Mouse (Mus musculus): ENCODE results near the gene Rasgef1b. TPM values are rescaled to one million over a fixed set of nuclear protein-coding genes. Genes with fewer than 3 reads are reported as not detected.
A peak's percentile ranks its signal among the peaks of the same experiment; 100 is the strongest.

Rasgef1b gene
- polyA plus RNA-seq (2016; fragmentation: Nextera tagmentation; extraction: Ambion mirVana) = 9.0 and 15.4 TPM in 2 replicates

DNA sequence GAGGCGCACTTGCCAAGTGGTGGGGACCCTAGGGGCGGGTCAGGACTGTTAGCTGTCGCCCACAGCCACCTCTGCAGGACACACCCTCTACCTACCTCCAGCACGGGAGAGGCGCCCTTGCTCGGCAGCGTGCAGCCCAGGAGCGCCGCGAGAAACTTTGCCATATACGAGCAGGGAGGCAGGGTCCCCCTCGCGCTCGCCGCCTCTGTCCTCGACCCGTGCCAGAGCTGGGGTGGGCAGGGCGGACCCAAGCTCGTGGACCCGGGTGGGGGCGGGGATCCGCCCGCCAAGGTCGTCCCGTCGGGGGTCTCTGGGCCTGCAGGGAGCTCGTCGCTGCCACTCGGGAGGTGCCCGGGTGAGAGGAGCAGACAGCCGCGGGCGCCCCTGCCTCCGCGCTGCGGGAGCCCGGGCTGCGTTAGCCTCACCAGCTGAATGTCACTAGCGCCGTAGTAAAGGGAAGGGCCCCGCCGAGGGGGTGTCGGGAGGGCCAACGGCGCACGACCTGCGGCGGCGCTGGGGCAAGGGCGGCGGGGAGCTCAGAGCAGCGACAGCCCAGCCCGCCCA is at the start of gene Rasgef1b:
Rasgef1b (minus strand) TSS at position 417 of the 564 bp plus-strand sequence.
- no peaks in the 10 kb centered on the region for H3K9me3 ChIP-seq (replicated peaks)
- WGBS = under 1% methylated on average over 51 of the region's 53 CpGs
- no peaks in the 10 kb centered on the region for H3K36me3 ChIP-seq
- peak within 1 kb of the TSS; percentile 80 for H3K4me3 ChIP-seq
- peak within 1 kb of the TSS; percentile 78 for H3K27ac ChIP-seq (replicated peaks)
- H3K27me3 ChIP-seq (ENCODE audit: low read depth, poor library complexity, severe bottlenecking) = peaks cover 91% of the 10 kb centered on the region
- peaks cover 22% of the 10 kb centered on the region for H3K4me1 ChIP-seq
- peak; percentile 83 for DNase-seq (ENCODE audit: low spot score)

DNA sequence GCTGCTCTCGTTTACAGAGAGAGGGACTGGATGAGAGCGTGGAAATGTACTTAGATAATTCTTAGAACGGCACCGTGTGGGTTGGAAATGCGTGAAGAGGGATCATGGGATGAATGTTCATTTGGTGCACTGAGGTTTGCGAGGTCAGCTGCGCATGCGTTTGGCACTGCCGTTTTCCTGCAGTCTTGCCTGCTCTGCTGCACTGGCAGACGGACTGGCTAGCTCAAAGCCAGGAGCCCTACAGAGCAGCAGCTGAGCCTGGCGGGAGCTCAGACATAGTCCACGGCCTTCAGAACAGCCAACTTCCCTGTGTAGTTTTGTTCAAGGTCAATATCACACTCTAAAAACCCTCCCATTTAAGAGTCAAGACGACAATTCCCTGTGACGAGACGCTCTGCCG is 46.5 kb upstream of the Rasgef1b start:
- Histone ChIP-seq H3K9me3 (replicated peaks) (no peaks in the 10 kb centered on the region), H3K4me3 (no peak overlapping the region), H3K36me3 (no peaks in the 10 kb centered on the region), H3K4me1 (no peaks in the 10 kb centered on the region), H3K27ac (replicated peaks) (no peak overlapping the region), H3K27me3 (ENCODE audit: low read depth, poor library complexity, severe bottlenecking) (no peaks in the 10 kb centered on the region)
- 88% methylated on average over 16 of the region's 16 CpGs for whole genome bisulfite sequencing
- DNase-seq (ENCODE audit: low spot score) = no peak

DNA sequence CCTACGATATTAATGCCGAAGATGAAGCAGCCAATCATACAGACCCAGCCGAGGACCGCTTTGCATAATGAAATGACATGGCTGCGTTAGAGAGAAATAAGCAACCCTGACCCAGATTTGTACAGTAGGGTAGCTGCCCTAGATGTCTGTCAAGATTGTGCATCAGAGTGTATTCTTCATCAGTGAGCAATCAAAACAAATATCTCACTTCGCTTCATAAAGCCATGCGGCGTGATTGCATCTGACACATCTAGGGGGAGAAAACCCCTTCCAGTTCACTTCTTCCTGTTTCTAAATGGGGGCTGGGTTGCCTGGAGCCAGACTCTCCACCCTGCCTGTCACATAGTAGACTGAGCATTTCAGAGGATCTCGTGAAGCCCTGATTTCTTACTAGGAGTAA is 44.4 kb upstream of the Rasgef1b start:
- H3K36me3 ChIP-seq = no peaks in the 10 kb centered on the region
- H3K4me3 ChIP-seq = no peak overlapping the region
- 93% methylated on average over 9 of the region's 9 CpGs for WGBS
- 0 out of 2 replicates have a peak, but pooled peaks cover 2% of the 10 kb centered on the region for H3K9me3 ChIP-seq (replicated peaks)
- H3K27ac ChIP-seq (replicated peaks) = no peak overlapping the region
- DNase-seq (ENCODE audit: low spot score) = no peak
- no peaks in the 10 kb centered on the region for H3K27me3 ChIP-seq (ENCODE audit: low read depth, poor library complexity, severe bottlenecking)
- no peaks in the 10 kb centered on the region for H3K4me1 ChIP-seq

DNA sequence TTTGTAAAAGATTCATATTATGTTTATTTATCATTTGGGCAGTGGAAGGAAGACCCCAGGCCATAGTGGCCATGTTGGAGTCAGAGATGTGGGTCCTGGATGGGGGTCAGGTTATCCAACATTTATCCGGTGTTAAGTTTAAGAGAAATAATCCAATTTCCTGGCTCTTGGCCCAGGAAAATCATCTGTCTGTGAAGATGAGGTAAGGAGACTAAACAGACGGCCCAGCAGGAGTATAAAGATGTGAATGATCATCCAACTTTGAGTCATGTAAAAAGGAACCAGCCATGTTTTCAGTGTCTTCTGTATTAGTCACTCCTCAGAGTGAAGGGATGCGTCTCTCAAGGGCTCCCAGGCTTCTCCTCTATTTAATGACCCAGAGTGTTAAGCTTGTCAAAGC is 35.4 kb upstream of the Rasgef1b start:
- H3K27ac ChIP-seq (replicated peaks) = no peak overlapping the region
- H3K27me3 ChIP-seq (ENCODE audit: low read depth, poor library complexity, severe bottlenecking) = no peaks in the 10 kb centered on the region
- H3K4me3 ChIP-seq = no peak overlapping the region
- H3K4me1 ChIP-seq = no peaks in the 10 kb centered on the region; the same call in 1 of the 2 replicates
- H3K36me3 ChIP-seq = no peaks in the 10 kb centered on the region
- no peaks in the 10 kb centered on the region; the same call in 1 of the 2 replicates for H3K9me3 ChIP-seq (replicated peaks)
- DNase-seq (ENCODE audit: low spot score) = no peak
- 82% methylated on average over 3 of the region's 3 CpGs for WGBS

DNA sequence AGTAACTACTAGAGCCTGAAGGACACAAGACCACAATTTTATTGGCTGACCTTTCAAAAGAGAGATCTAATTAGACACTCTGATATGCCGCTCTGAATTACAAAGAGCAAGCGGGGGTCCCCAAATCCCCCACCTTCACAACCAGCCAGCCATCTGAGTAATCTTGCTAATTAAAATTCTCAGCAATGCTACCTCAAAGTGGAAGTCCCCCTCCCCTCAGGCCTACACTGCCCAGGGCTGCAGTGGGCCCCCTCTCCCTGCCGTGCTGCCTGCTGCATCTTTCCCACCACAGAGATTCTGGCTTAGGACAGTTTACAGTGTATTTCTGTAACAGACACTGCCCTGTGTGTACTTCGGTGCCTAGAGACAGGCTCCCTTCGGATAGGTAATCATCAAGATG is 30.0 kb upstream of the Rasgef1b start:
- Histone ChIP-seq H3K27me3 (ENCODE audit: low read depth, poor library complexity, severe bottlenecking) (no peaks in the 10 kb centered on the region), H3K9me3 (replicated peaks) (no peaks in the 10 kb centered on the region; the same call in 1 of the 2 replicates), H3K4me3 (no peak overlapping the region), H3K4me1 (peaks cover 6% of the 10 kb centered on the region), H3K36me3 (no peaks in the 10 kb centered on the region), H3K27ac (replicated peaks) (no peak overlapping the region)
- no peak for DNase-seq (ENCODE audit: low spot score)
- WGBS = 44% methylated on average over 5 of the region's 5 CpGs

DNA sequence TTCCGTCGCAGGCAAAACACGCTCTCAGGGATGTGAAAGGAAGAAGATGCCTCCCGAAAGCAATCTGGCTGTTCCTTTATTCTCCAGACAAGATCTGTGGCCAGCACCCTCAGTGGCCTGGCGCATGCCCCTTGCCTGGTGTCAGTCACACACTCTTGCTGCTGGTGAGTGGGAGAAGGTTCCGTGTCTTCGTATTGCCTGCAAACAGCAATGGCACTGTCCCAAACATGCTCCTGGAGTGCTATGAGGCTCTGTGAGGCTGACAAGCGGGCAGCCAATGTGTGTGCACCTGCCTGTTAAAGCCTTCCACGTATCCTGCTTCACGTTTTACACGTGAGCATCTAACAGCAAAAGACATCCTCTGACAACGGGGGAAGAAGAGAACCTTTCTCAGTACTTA is 25.0 kb upstream of the Rasgef1b start:
- peaks cover 2% of the 10 kb centered on the region for H3K4me1 ChIP-seq
- H3K4me3 ChIP-seq = no peak overlapping the region
- H3K27me3 ChIP-seq (ENCODE audit: low read depth, poor library complexity, severe bottlenecking) = no peaks in the 10 kb centered on the region
- no peaks in the 10 kb centered on the region for H3K36me3 ChIP-seq
- 80% methylated on average over 12 of the region's 12 CpGs for WGBS
- no peak for DNase-seq (ENCODE audit: low spot score)
- no peak overlapping the region for H3K27ac ChIP-seq (replicated peaks)
- H3K9me3 ChIP-seq (replicated peaks) = no peaks in the 10 kb centered on the region

DNA sequence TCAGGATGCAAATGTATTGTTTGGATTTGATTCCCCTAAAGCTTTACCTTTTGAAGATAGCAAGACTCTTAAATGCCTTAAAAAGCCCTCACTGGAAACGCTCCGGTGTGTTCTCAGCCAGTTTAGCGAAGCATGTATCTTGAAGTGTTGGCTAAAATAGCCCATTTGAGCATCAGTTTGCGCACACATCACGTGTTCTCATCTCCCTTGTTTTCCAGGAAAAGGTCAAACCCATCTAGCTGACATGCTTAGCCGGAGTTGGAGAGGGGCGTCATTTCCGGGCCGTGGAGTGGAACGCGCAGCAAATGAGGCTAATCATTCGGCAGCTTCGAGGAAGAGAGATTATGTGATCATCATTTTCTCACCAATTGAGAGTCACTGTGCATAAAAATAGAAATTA is 24.5 kb upstream of the Rasgef1b start:
- no peaks in the 10 kb centered on the region for H3K9me3 ChIP-seq (replicated peaks)
- H3K36me3 ChIP-seq = no peaks in the 10 kb centered on the region
- WGBS = 77% methylated on average over 13 of the region's 13 CpGs
- no peak overlapping the region for H3K27ac ChIP-seq (replicated peaks)
- no peaks in the 10 kb centered on the region for H3K27me3 ChIP-seq (ENCODE audit: low read depth, poor library complexity, severe bottlenecking)
- H3K4me3 ChIP-seq = no peak overlapping the region
- H3K4me1 ChIP-seq = no peaks in the 10 kb centered on the region
- no peak for DNase-seq (ENCODE audit: low spot score)

DNA sequence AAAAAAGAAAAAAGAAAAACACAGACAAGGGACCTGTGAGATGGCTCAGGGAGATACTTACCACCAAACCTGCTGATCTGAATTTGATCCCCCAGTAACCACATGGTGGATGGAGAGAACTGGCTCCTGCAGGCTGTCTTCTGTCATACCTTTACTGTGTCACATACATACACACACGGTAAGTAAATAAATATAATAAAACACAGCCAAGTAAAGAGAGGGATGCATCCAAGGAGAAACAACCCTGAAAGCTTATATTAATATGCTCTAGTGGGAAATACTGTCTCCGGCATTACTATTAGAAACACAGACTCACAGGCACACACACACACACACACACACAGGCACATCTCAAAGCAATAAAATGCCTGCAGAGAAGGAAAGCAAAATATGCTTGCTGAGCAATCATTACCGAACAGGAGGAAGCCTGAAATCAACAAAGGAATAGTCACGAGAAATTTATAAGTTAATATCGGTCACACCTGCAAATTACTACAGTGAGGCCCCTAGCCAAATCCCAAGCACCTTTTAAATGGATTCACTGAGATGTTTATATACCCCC is 23.9 kb upstream of the Rasgef1b start:
- Histone ChIP-seq H3K9me3 (replicated peaks) (no peaks in the 10 kb centered on the region), H3K27me3 (ENCODE audit: low read depth, poor library complexity, severe bottlenecking) (no peaks in the 10 kb centered on the region), H3K27ac (replicated peaks) (no peak overlapping the region), H3K4me3 (no peak overlapping the region), H3K36me3 (no peaks in the 10 kb centered on the region), H3K4me1 (no peaks in the 10 kb centered on the region)
- DNase-seq (ENCODE audit: low spot score) = no peak
- 88% methylated on average over 5 of the region's 5 CpGs for WGBS

DNA sequence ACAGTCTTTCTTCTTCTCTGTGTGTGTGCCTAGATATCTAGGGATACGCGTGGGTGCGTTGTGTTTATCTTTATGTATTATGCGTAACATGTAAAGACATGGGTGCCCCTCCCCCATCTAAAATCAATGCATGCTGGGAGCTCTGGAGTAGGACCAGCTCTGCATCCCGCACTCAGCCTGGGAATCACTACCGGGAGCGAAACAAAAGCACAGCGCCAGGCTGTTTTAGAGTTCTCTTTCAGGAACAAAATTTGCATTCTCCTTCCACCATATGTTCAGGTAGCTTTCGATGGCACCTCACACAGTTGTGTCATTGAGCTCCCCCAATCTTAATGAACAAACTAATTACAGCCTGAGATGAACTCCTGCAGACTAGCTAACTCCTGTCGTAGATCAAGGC is 19.6 kb upstream of the Rasgef1b start:
- no peak for DNase-seq (ENCODE audit: low spot score)
- WGBS = 83% methylated on average over 10 of the region's 10 CpGs
- Histone ChIP-seq H3K27ac (replicated peaks) (no peak overlapping the region), H3K4me1 (no peaks in the 10 kb centered on the region), H3K9me3 (replicated peaks) (no peaks in the 10 kb centered on the region), H3K36me3 (no peaks in the 10 kb centered on the region), H3K4me3 (no peak overlapping the region), H3K27me3 (ENCODE audit: low read depth, poor library complexity, severe bottlenecking) (no peaks in the 10 kb centered on the region)

DNA sequence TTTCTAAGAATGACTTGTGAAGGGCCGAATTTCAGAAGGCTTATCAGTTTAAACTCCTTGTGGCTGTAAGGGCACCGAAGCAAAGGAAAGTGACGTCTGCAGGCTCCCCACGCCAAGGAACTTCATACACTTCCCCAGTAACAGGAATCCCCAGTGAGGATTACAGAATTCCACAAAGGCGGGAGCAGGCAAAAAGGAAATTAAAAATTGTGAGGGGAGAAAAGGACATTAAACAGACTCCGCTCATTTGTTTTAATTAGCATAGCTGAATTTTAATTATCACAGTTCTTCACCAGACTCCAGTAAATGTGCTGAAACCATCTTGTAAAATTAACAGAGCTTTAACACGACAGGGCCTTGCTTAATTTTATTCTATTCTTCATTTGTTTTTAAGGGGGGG is 17.2 kb upstream of the Rasgef1b start:
- H3K9me3 ChIP-seq (replicated peaks) = no peaks in the 10 kb centered on the region
- DNase-seq (ENCODE audit: low spot score) = no peak
- H3K4me1 ChIP-seq = peaks cover 8% of the 10 kb centered on the region
- 0 out of 2 replicates have a peak, but pooled peaks cover 4% of the 10 kb centered on the region for H3K27me3 ChIP-seq (ENCODE audit: low read depth, poor library complexity, severe bottlenecking)
- no peaks in the 10 kb centered on the region for H3K36me3 ChIP-seq
- H3K27ac ChIP-seq (replicated peaks) = no peak overlapping the region
- 72% methylated on average over 7 of the region's 7 CpGs for WGBS
- no peak overlapping the region for H3K4me3 ChIP-seq

DNA sequence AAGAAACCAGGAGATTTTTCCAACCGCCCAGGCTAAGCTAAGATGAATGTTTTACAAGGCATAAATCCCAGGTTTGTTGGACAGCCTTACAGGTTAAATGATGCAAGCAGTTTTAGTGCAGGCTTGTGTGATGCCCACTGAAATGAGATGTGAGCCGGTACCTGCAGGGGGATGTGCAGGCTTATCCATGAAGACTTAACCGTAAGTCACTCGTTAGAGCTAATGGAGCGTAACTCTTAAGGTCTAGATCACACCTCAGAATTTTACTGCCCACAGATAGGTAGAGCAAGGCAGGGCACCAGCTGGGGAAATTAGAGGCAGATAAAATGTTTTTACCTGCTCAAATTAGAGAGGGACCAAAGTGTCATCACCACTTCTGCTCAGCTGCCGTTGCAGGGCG is 14.0 kb upstream of the Rasgef1b start:
- WGBS = 92% methylated on average over 7 of the region's 7 CpGs
- Histone ChIP-seq H3K27ac (replicated peaks) (no peak overlapping the region), H3K4me1 (peaks cover 19% of the 10 kb centered on the region), H3K27me3 (ENCODE audit: low read depth, poor library complexity, severe bottlenecking) (peaks cover 23% of the 10 kb centered on the region), H3K36me3 (no peaks in the 10 kb centered on the region), H3K4me3 (no peak overlapping the region), H3K9me3 (replicated peaks) (no peaks in the 10 kb centered on the region)
- DNase-seq (ENCODE audit: low spot score) = no peak

DNA sequence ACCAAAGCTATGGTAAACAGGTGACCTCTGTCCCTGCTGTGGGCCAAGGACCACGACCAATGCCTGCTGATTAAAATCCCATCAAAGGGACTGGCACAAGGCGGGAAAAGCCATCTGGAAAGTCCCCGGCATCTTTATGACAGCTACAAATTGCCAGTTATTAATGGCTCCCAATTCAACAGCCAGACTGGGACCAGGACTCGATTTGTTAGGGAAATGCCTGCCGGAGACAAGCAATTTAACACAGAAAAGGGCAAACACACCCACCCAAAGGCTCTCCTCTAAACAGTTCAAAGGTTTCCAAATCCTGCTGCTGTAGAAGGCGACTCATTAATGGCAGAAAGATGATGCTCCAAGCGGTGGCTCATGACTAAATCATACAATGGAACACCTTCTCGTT is 13.2 kb upstream of the Rasgef1b start:
- H3K9me3 ChIP-seq (replicated peaks) = no peaks in the 10 kb centered on the region
- 52% methylated on average over 8 of the region's 8 CpGs for WGBS
- no peaks in the 10 kb centered on the region for H3K36me3 ChIP-seq
- no peak overlapping the region for H3K27ac ChIP-seq (replicated peaks)
- peaks cover 27% of the 10 kb centered on the region for H3K4me1 ChIP-seq
- no peak for DNase-seq (ENCODE audit: low spot score)
- peaks cover 27% of the 10 kb centered on the region for H3K27me3 ChIP-seq (ENCODE audit: low read depth, poor library complexity, severe bottlenecking)
- H3K4me3 ChIP-seq = no peak overlapping the region

DNA sequence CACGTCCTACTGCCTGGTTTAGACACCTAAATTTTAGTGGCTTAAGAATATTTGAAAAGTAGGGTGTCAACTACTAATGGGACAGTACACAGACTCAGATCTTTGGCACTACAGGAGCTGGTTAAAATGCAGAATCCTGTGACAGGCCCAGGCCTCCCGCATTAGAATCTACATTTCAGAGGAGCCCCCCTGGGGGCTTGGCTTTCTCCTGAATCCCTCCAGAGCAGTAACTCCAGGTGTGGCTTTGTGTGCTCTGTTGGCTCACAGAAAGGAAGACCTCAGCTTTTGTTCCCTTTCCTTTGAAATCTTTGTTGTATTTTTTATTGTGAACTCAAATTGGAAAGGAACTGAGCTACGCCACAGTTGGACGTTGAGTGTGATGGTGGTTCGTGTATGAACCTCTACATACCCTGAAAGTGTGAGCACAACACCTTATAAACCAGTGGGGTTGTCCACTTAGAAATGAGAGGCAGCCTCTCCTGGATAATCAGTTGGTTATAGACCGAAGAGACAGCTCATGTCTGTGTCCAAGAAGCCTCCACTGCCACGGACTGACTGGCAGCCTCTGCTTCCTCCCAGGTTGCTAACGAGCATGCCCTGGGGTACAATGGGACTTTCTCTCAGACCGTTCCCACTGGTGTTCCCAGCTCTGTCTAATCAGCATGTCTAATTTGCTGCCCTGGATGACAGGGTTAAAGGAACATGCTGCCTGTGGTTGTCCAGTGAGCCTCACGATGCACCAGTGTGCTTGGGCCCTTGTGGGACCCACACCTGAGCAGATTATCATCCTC is 9.3 kb upstream of the Rasgef1b start:
- no peaks in the 10 kb centered on the region for H3K9me3 ChIP-seq (replicated peaks)
- no peak overlapping the region for H3K4me3 ChIP-seq
- peaks cover 32% of the 10 kb centered on the region for H3K4me1 ChIP-seq
- WGBS = 23% methylated on average over 10 of the region's 10 CpGs
- peaks cover 49% of the 10 kb centered on the region for H3K27me3 ChIP-seq (ENCODE audit: low read depth, poor library complexity, severe bottlenecking)
- no peak overlapping the region for H3K27ac ChIP-seq (replicated peaks)
- no peak for DNase-seq (ENCODE audit: low spot score)
- no peaks in the 10 kb centered on the region for H3K36me3 ChIP-seq
